ENCODE assay signal across 18 mouse cellular contexts in genomic region chr16:34494741-34495140, GRCm38 (mm10).
"Had no signal": no experiment of that assay in that cellular context is flagged by ENCODE, and none has a peak within 500 bp of the region (broad histone marks: within the 10 kb centered on the region; RNA-seq: fewer than 3 reads in every experiment).

No protein-coding gene starts in this region.

- H3K4me3 ChIP-seq: heart, embryonic 13.5 days; heart, embryonic 15.5 days; hindbrain, embryonic 10.5 days; hindbrain, embryonic 12.5 days; intestine, embryonic 15.5 days; left cerebral cortex, adult 2 months; limb, embryonic 10.5 days; limb, embryonic 12.5 days; liver, embryonic 13.5 days; liver, embryonic 15.5 days had no signal

- DNase-seq: heart, postnatal 4 days; kidney, adult 18-20 months; kidney, adult 8-10 months; kidney, postnatal 10 days; kidney, postnatal 25 days; kidney, postnatal 4 days; liver; liver, embryonic 13.5 days had no signal

- H3K27ac ChIP-seq: hindbrain, embryonic 10.5 days; hindbrain, embryonic 12.5 days; hindbrain, embryonic 14.5 days; intestine, embryonic 15.5 days; limb, embryonic 10.5 days; limb, embryonic 12.5 days; liver, embryonic 13.5 days; liver, embryonic 15.5 days had no signal
